Mouse (Mus musculus) forebrain, embryonic 16.5 days (tissue): ENCODE data around the gene Tmem253. TPM values are rescaled to one million over a fixed set of nuclear protein-coding genes. Genes with fewer than 3 reads are reported as not detected.

Experiments used
- ATAC-seq: fragments of 200-750 bp; cut with Nextera tagmentation; 2 replicates; pipeline ENCODE4 v1.8.0; 2017; ENCODE audit warnings: mild to moderate bottlenecking, moderate library complexity
- H3K27ac ChIP-seq: fragments of 300-500 bp; sonication (generic); 2 replicates; pipeline ENCODE4 v1.5.1; 2014; ENCODE audit warnings: low read length, control low read depth
- H3K27me3 ChIP-seq: fragments of 300-500 bp; sonication (generic); replicated peaks from 2 replicates; pipeline ENCODE4 v1.6.1; 2014; ENCODE audit warnings: low read length; ENCODE audit not compliant: control insufficient read depth, insufficient read depth
- H3K36me3 ChIP-seq: fragments of 300-500 bp; sonication (generic); 2 replicates; pipeline ENCODE4 v1.6.1; 2014; ENCODE audit not compliant: control insufficient read depth, insufficient read depth
- H3K4me1 ChIP-seq: fragments of 300-500 bp; sonication (generic); replicated peaks from 2 replicates; pipeline ENCODE4 v1.6.1; 2014; ENCODE audit warnings: low read length; ENCODE audit not compliant: control insufficient read depth, insufficient read depth
- H3K4me2 ChIP-seq: fragments of 300-500 bp; sonication (generic); 2 replicates; pipeline ENCODE4 v1.6.1; 2014; ENCODE audit warnings: mild to moderate bottlenecking, low read length, control low read depth
- H3K4me3 ChIP-seq: fragments of 300-500 bp; sonication (generic); replicated peaks from 2 replicates; pipeline ENCODE4 v1.5.1; 2014; ENCODE audit warnings: mild to moderate bottlenecking, low read length, control low read depth
- H3K9ac ChIP-seq: fragments of 300-500 bp; sonication (generic); replicated peaks from 2 replicates; pipeline ENCODE4 v1.6.1; 2014; ENCODE audit warnings: low read depth, low read length, control low read depth
- H3K9me3 ChIP-seq: fragments of 300-500 bp; sonication (generic); 2 replicates; pipeline ENCODE4 v1.6.1; 2016; ENCODE audit warnings: low read length; ENCODE audit not compliant: control insufficient read depth
- WGBS: fragments of 180-500 bp; shearing (Covaris S2); extraction: QIAGEN DNeasy Blood & Tissue Kit; methylation state at CpG from one replicate; pipeline ENCODE4 v1.1.7; 2014; 5-methylcytosine and 5-hydroxymethylcytosine counted together
- polyA plus RNA-seq: library from polyadenylated mRNA; unstranded; fragments of >200 nt; fragmentation: Nextera tagmentation; extraction: Ambion mirVana; gene quantifications from 2 replicates; pipeline ENCODE4 v1.2.1, GENCODE M21; 2015

The Tmem253 gene
- polyA plus RNA-seq, 1 experiment from 2014 or later: 0.67 TPM

DNA sequence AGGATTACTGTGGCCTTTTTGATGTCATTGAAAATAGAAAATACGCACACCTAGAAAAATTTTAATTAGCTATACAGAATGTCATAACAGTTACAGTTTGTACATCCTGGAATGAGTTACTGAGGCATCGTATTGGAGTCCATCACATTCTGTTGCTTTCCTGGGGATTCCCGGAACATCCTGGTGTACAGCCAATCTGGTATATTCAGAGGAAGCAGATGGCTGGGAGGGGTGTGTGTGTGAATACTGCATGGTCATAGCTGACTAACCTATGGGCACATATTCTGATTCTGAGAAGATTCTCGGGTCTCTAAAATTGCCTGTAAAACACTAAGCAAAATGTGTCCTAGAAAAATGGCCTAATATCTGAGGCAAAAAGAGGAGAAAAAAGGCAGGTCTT lies 3.4 kb upstream of the Tmem253 start:
- ATAC-seq: no peak
- Histone ChIP-seq H3K36me3 (peaks cover 6% of the 10 kb centered on the region; the same call in 1 of the 2 replicates), H3K27ac (peak overlapping the region; percentile 92), H3K4me2 (peak overlapping the region; percentile 55), H3K9ac (no peak overlapping the region), H3K4me1 (peaks cover 66% of the 10 kb centered on the region), H3K27me3 (no peaks in the 10 kb centered on the region), H3K4me3 (no peak overlapping the region), H3K9me3 (no peaks in the 10 kb centered on the region)
- WGBS: 40% methylated on average over 4 of the region's 4 CpGs

DNA sequence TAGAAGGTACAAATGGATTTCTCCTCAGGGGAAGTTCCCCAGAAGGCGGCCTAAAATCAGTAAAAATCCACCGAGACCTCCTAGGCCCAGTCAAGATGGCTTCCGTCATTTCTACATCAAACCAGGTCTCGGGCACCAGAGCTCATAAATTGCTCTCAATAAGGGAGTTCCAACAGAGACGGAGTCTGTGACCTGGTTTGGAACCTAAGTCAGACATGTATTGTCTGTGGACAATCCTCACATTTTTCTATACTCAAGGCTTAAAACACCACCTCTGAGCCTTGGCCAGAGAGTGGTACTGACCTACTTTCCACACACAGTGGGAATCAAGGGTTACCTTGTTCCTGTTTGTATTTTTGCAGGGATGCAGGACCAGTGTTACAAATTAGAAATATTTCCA lies 2.9 kb upstream of the Tmem253 start:
- peak overlapping the region; percentile 83; the same call in 1 of the 2 replicates for H3K9ac ChIP-seq

DNA sequence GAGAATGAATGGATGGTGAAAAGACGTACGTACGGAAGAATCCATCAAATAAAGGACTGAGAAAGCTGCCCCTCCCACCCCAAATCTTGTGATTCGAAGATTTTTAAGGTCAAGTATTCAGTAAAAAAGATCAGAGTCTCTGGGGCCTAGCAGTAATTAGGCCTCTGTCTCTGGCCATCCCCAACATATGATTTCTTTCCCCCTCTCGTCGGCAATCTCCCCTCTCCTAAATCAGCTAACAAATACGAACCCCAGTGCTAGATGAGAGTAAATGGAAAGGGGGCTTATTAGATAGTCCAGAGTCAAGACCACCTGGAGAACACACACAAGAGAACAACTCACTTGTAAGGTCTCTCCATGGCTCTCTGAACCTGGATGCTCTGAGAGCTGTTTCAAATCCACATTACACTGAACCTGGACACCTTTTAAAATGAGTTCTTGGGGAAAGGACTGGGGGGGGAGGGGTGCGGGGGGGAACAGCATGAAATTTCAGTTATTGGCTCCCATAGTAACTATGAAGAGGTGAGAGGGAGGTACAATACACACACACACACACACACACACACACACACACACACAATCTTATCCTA lies 2.3 kb upstream of the Tmem253 start:
- Histone ChIP-seq H3K9ac (peak overlapping the region; percentile 83), H3K4me2 (peak overlapping the region; percentile 55), H3K36me3 (0 out of 2 replicates have a peak, but pooled peaks cover 3% of the 10 kb centered on the region), H3K4me1 (peaks cover 64% of the 10 kb centered on the region), H3K27me3 (no peaks in the 10 kb centered on the region), H3K9me3 (no peaks in the 10 kb centered on the region), H3K27ac (peak overlapping the region; percentile 92), H3K4me3 (peak overlapping the region; percentile 60)
- ATAC-seq: no peak
- WGBS: 9% methylated on average over 8 of the region's 8 CpGs

More for the DNA sequence above, 2.9 kb upstream of the Tmem253 start:
- no peak for ATAC-seq
- Histone ChIP-seq H3K4me3 (peak overlapping the region; percentile 60), H3K9me3 (no peaks in the 10 kb centered on the region), H3K27ac (peak overlapping the region; percentile 92), H3K36me3 (0 out of 2 replicates have a peak, but pooled peaks cover 3% of the 10 kb centered on the region), H3K4me1 (peaks cover 66% of the 10 kb centered on the region), H3K4me2 (peak overlapping the region; percentile 55), H3K27me3 (no peaks in the 10 kb centered on the region)
- WGBS: 35% methylated on average over 5 of the region's 5 CpGs

DNA sequence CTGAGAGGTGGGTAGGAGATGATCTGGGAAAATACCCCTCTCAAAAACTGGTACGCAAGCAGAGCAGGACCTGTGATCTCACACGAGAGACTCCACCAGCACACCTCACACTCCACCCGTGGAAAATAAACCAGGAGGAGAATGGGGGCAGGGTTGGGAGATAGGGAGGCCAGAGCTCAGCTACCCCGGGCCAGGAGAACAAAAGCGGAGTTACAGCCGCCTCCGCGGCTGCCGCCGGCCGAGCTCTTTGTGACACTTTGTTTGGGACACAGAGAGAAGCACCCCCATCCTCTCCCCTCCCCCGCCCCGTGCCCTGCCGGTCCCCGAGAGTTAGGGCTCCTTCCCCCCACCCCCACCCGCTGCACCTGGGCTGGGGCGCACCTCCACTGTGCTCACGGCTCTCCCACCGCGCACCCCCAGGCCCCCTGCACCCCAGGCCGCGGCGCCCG lies 1.7 kb upstream of the Tmem253 start:
- Histone ChIP-seq H3K4me3 (peak overlapping the region; percentile 60), H3K4me2 (peak overlapping the region; percentile 55), H3K27me3 (no peaks in the 10 kb centered on the region), H3K27ac (peak overlapping the region; percentile 92), H3K9me3 (no peaks in the 10 kb centered on the region), H3K36me3 (0 out of 2 replicates have a peak, but pooled peaks cover 3% of the 10 kb centered on the region), H3K9ac (peak overlapping the region; percentile 83), H3K4me1 (peaks cover 61% of the 10 kb centered on the region)
- ATAC-seq: no peak
- 0% methylated on average over 11 of the region's 24 CpGs for WGBS

DNA sequence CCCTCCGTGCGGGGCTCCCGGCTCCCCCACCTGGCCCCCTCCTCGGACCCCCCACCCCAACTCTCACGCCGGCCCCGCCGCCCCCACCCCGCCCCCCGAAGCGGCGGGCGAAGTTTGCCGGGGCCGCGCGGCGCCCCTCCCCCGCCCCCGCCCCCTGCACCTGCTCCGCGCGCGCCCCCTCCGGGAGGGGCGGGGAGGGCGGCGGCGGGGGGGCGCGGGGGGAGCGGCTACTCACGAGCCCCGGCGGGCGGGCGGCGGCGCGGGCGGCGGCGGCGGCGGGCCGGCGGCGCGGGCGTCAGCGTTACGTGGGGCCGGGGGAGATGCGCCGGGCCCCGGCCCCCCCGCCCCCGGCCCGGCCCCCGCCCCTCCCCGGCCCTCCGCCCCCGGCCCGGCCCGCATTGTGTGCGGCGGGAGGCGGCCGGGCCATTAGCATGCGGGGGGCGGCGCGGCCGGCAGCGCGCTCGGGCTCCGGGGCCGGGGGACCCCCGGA lies 1.1 kb upstream of the Tmem253 start:
- H3K27ac ChIP-seq: peak overlapping the region; percentile 92
- peaks cover 60% of the 10 kb centered on the region for H3K4me1 ChIP-seq
- peak overlapping the region; percentile 83 for H3K9ac ChIP-seq
- H3K4me2 ChIP-seq: peak overlapping the region; percentile 73
- H3K9me3 ChIP-seq: no peaks in the 10 kb centered on the region
- ATAC-seq: no peak
- H3K4me3 ChIP-seq: peak overlapping the region; percentile 60
- no peaks in the 10 kb centered on the region for H3K36me3 ChIP-seq
- H3K27me3 ChIP-seq: no peaks in the 10 kb centered on the region
- 0% methylated on average over 5 of the region's 80 CpGs for WGBS

DNA sequence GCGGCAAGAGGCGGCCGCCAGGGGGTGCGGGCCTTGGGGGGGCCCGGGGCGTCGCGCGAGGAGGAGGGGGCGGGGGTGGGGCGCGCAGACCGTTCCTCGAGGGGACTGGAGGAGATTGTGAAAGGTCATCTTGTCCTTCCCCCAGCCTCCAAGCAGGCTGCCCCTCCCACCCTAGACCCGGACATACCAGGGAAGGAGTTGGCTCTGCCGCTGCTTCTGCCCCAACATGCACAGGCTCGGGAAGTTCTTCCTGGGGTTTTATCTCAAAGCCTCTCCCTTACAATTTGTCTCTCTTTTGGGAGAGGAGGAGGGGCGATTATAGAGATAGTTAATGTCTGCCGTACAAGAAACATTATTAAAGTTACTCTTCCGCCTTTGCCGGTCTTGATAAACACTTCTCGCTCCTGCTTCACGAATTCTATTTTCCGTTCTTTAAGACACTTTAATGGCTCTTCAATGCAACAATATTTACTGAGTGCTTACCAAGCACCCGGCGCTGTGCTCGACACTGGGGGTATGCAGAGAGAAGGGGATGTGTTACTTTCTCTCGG lies 622 bp upstream of the Tmem253 start:
- peaks cover 55% of the 10 kb centered on the region for H3K4me1 ChIP-seq

DNA sequence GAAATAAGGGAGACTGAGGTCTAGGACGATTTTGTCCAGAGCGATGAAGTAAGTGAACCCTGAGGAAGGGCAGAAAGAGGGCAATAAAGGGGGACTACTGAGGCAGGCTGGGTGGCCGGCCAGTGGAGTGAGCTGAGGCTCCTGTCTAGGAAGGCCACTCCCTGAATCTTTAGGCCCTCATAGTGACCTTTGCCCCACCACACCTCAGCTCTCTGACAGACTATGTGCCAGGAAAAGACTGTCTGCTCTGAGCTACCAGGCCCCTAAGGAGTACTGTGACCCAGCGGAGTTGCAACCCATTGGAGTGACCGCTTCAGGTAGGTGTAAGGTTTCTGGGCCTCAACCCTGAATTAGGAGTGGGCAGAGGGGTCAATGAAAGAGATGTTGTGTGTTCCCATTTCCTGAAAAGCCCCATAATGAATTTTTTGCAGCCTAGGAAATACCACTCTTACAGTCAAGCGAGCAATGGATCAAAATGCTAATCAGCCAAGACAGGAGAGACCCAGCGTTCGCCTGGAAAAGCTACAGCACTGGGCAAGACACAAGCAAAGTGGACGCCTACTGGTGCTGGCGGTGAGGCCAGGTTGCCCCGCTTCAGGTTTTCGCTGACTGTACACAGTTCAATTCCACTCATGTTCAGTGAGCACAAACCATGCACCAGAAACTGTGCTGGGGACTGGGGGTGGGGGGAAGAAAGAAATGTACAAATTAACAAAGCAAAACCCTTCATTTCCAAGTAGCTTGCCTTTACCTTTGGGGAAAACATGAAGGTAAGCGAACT lies 1.4 kb downstream of the Tmem253 start:
- Histone ChIP-seq H3K27me3 (no peaks in the 10 kb centered on the region), H3K9me3 (no peaks in the 10 kb centered on the region), H3K4me2 (no peak overlapping the region), H3K27ac (no peak overlapping the region), H3K4me3 (no peak overlapping the region), H3K36me3 (no peaks in the 10 kb centered on the region), H3K4me1 (peaks cover 36% of the 10 kb centered on the region), H3K9ac (no peak overlapping the region)
- no peak for ATAC-seq
- WGBS: 71% methylated on average over 13 of the region's 13 CpGs

More for the DNA sequence above, 622 bp upstream of the Tmem253 start:
- no peaks in the 10 kb centered on the region for H3K27me3 ChIP-seq
- peak overlapping the region; percentile 83 for H3K9ac ChIP-seq
- ATAC-seq: no peak; the same call in 1 of the 2 replicates
- no peaks in the 10 kb centered on the region for H3K9me3 ChIP-seq
- H3K27ac ChIP-seq: peak overlapping the region; percentile 92
- peak overlapping the region; percentile 73 for H3K4me2 ChIP-seq
- WGBS: under 1% methylated on average over 27 of the region's 28 CpGs
- H3K36me3 ChIP-seq: no peaks in the 10 kb centered on the region
- peak overlapping the region; percentile 60 for H3K4me3 ChIP-seq

DNA sequence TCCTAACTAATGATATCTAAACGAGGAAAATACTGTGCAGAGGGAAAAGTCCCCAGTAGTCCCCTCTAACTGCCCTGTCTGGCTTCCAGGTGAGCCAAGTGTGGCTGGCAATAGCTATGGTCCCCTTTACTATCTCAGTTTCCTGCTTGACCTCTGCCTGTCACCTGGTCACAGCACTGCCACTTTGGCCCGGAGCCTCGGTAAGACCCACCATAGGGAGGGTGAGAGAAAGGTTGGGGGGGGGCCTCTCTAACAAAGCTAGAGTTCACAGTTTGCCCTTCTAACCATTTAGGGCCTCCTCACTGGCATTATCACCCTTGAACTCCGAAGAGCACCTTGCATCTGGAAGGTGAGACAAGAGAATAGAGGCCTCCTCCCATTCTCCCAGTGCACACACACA lies 2.2 kb downstream of the Tmem253 start:
- H3K4me3 ChIP-seq: no peak overlapping the region

More for the DNA sequence above, 2.2 kb downstream of the Tmem253 start:
- Histone ChIP-seq H3K4me2 (no peak overlapping the region), H3K36me3 (no peaks in the 10 kb centered on the region), H3K27me3 (no peaks in the 10 kb centered on the region), H3K27ac (no peak overlapping the region), H3K9ac (no peak overlapping the region), H3K9me3 (no peaks in the 10 kb centered on the region), H3K4me1 (peaks cover 31% of the 10 kb centered on the region)
- 78% methylated on average over 4 of the region's 4 CpGs for WGBS
- ATAC-seq: no peak
